Mouse (Mus musculus): ENCODE measurements around the gene Pde7b.

The Pde7b gene

GRCm38 (mm10) chr10:20361542-20362449 lies 363.1 kb downstream of the Pde7b start:
- DNase-seq (ENCODE audit: low spot score) = no peak

- no peak for DNase-seq (ENCODE audit: low spot score)
These were observed 376.0 kb downstream of the Pde7b start for GRCm38 (mm10) chr10:20348894-20349293.
